12 mouse cellular contexts compared by ENCODE assay signal in genomic region chr10:30622928-30623327, GRCm38 (mm10). TPM values are rescaled to one million over a fixed set of nuclear protein-coding genes. Genes with fewer than 3 reads are reported as not detected.
DNase-seq lines count a peak whose midpoint lies in the region; ATAC-seq and TF ChIP-seq lines count a peak whose summit lies in the region.
"Had no signal": no experiment of that assay in that cellular context is flagged by ENCODE, and none has a peak within 500 bp of the region (broad histone marks: within the 10 kb centered on the region; RNA-seq: fewer than 3 reads in every experiment).

No protein-coding gene starts in this region.

- no peak overlapping the region for H3K4me3 ChIP-seq in kidney, postnatal 0 days (replicated peaks; ENCODE audit: low read depth, low read length)
- H3K4me3 ChIP-seq: embryonic facial prominence, embryonic 12.5 days; heart, embryonic 15.5 days; limb, embryonic 15.5 days had no signal

- peak; percentile 66 for TF ChIP-seq CTCF in kidney, postnatal 0 days (IDR thresholded peaks at IDR 0.05; ENCODE audit: low read depth)

- H3K36me3 ChIP-seq in kidney, postnatal 0 days (ENCODE audit: insufficient read depth, low read length): no peaks in the 10 kb centered on the region
- H3K36me3 ChIP-seq: embryonic facial prominence, embryonic 12.5 days; heart, embryonic 15.5 days; limb, embryonic 15.5 days had no signal

- peak; percentile 73 for DNase-seq in kidney, postnatal 0 days (ENCODE audit: low spot score)
- DNase-seq in kidney, adult 8-10 months: no peak
- peak; percentile 65 for DNase-seq in CD4-positive, CD25-positive, alpha-beta regulatory T cell, adult 2 months (ENCODE audit: low read depth, low spot score)
- DNase-seq in MN1 (ENCODE audit: low spot score): peak; percentile 49
- DNase-seq in spleen, adult 18-20 months: no peak
- DNase-seq: kidney, adult 18-20 months; right cerebral cortex, postnatal 14 days had no signal

- no peak for ATAC-seq in kidney, postnatal 0 days (replicated peaks; ENCODE audit: low FRiP score, low read depth)
- ATAC-seq in megakaryocyte progenitor cell, adult 5-6 weeks (replicated peaks; ENCODE audit: poor library complexity): peak; percentile 54
- no peak for ATAC-seq in monocyte, adult 5-6 weeks (replicated peaks; ENCODE audit: insufficient number of reproducible peaks, low FRiP score, low TSS enrichment, poor library complexity, severe bottlenecking)

- H3K27ac ChIP-seq in kidney, postnatal 0 days: no peak overlapping the region
- H3K27ac ChIP-seq: embryonic facial prominence, embryonic 12.5 days; heart, embryonic 15.5 days; limb, embryonic 15.5 days had no signal

- H3K9ac ChIP-seq in kidney, postnatal 0 days (ENCODE audit: low read depth, low read length): no peak overlapping the region
- H3K9ac ChIP-seq: embryonic facial prominence, embryonic 12.5 days; heart, embryonic 15.5 days; limb, embryonic 15.5 days had no signal

- H3K27me3 ChIP-seq in kidney, postnatal 0 days (ENCODE audit: insufficient read depth, low read length): no peaks in the 10 kb centered on the region
- H3K27me3 ChIP-seq: embryonic facial prominence, embryonic 12.5 days; heart, embryonic 15.5 days; limb, embryonic 15.5 days had no signal

- H3K9me3 ChIP-seq in kidney, postnatal 0 days (replicated peaks; ENCODE audit: low read length): no peaks in the 10 kb centered on the region
- H3K9me3 ChIP-seq: embryonic facial prominence, embryonic 12.5 days; heart, embryonic 15.5 days; limb, embryonic 15.5 days had no signal

- no peak overlapping the region for H3K4me2 ChIP-seq in kidney, postnatal 0 days (ENCODE audit: low read length)
- H3K4me2 ChIP-seq: embryonic facial prominence, embryonic 12.5 days; heart, embryonic 15.5 days; limb, embryonic 15.5 days had no signal

- H3K4me1 ChIP-seq in kidney, postnatal 0 days (replicated peaks; ENCODE audit: insufficient read depth, low read length): no peaks in the 10 kb centered on the region
- H3K4me1 ChIP-seq: embryonic facial prominence, embryonic 12.5 days; limb, embryonic 15.5 days had no signal

RNA-seq across cellular contexts. Expression of gene Hint3, which starts 6.5 kb away (rescaled TPM):
- polyA plus RNA-seq in kidney, postnatal 0 days (2015; fragmentation: Nextera tagmentation; extraction: Ambion mirVana): 42.1 and 45.3 TPM in 2 replicates
- 13.7 and 16.6 TPM in 2 replicates for total RNA-seq in megakaryocyte progenitor cell, adult 5-6 weeks (2015)
- total RNA-seq in megakaryocyte progenitor cell, adult 5-6 weeks (2017): 5.7 and 9.8 TPM in 2 replicates
- 18.7 to 22.6 TPM (median 19.9 TPM) in 3 replicates for total RNA-seq in monocyte, adult 5-6 weeks (2017)

RNA-seq across cellular contexts. Expression of gene Trmt11, which starts 22.4 kb away (rescaled TPM):
- 23.5 and 24.3 TPM in 2 replicates for polyA plus RNA-seq in kidney, postnatal 0 days (2015; fragmentation: Nextera tagmentation; extraction: Ambion mirVana)
- total RNA-seq in megakaryocyte progenitor cell, adult 5-6 weeks (2015): 27.5 and 28.3 TPM in 2 replicates
- total RNA-seq in megakaryocyte progenitor cell, adult 5-6 weeks (2017): 23.3 and 29.7 TPM in 2 replicates
- total RNA-seq in monocyte, adult 5-6 weeks (2017): 9.3 to 29.2 TPM (median 18.8 TPM) in 3 replicates

Comparison
In these comparisons a context has a peak if more than half of its experiments do, and no peak if none do; other contexts are left out.
1. DNase-seq: peak in kidney, postnatal 0 days (single experiment), CD4-positive, CD25-positive, alpha-beta regulatory T cell, adult 2 months (single experiment) and MN1 (single experiment); none in kidney, adult 8-10 months (0 of 2) and spleen, adult 18-20 months (0 of 2).